Mouse (Mus musculus): ENCODE results near the gene Ranbp1.
"Not testable (repeated sequence)": the region's sequence is repeated elsewhere in the genome, so short reads cannot be mapped to it uniquely, and the experiment has no call there.

Gene Ranbp1

GRCm38 (mm10) chr16:18198365-18199098 is 50.0 kb downstream of the Ranbp1 start:
- no peak for DNase-seq

GRCm38 (mm10) chr16:18197881-18198280 is 50.7 kb downstream of the Ranbp1 start:
- DNase-seq = no peak

- DNase-seq = not testable (repeated sequence)
Measured at GRCm38 (mm10) chr16:18195561-18195960, 53.0 kb downstream of the Ranbp1 start.

- no peak for DNase-seq
Measured at GRCm38 (mm10) chr16:18195068-18195467, 53.5 kb downstream of the Ranbp1 start.

- DNase-seq = no peak
Measured at GRCm38 (mm10) chr16:18194208-18194985, 54.1 kb downstream of the Ranbp1 start.

GRCm38 (mm10) chr16:18191006-18191405 is 57.5 kb downstream of the Ranbp1 start:
- no peak for DNase-seq
